Mouse (Mus musculus) embryo, embryonic 10.5 days (tissue): ENCODE measurements around the gene Gm10837.

Experiments
- DNase-seq: peaks from one replicate; pipeline ENCODE4 v3.0.0-alpha.2; 2015; ENCODE audit warnings: low spot score

Gene Gm10837

DNA sequence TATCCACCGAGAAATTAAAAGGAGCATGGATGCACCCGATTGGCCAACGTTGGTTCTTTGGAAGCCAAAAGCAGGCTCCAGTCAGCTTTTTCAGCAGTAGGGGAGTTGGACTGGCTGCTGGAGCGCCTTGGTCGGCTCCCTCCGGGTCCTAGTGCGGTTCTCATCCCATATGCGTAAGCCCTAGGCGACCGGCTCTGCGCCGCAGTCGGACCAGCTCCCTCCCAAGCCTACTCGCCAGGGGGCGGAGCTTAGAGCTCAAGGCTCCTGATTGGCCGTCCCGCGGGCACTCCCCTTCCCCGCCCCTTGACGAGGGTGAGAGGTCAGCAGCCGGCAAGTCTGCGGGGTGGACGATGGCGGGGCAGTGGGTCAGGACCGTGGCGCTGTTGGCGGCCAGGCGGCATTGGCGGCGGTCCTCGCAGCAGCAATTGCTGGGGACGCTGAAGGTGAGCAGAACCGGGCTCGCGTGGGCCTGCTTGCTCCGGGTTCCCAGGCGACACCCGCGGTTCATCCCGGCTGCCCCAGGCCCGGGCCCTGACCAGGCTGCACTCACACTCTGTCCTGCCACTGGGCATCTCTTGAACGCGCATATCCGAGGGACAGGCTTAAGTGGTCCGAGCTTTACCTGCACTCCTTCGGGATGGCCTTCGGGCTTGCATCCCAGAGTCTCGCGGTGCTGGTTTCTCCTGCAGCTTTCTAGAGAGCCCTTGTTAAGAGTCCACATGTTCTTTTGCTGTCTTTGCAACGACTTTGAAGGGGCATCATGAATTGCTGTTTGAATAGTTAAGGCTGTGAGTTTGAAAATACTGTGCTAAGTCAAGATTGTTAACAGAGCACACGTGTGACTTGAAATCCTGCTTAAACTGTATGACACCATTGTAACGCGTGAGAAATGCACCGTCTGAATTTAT is 43.9 kb downstream of the Gm10837 start, which contains the start of gene Pcca:
Pcca (plus strand) TSS at position 308 of the 908 bp plus-strand sequence.
- peak; percentile 99 for DNase-seq

DNA sequence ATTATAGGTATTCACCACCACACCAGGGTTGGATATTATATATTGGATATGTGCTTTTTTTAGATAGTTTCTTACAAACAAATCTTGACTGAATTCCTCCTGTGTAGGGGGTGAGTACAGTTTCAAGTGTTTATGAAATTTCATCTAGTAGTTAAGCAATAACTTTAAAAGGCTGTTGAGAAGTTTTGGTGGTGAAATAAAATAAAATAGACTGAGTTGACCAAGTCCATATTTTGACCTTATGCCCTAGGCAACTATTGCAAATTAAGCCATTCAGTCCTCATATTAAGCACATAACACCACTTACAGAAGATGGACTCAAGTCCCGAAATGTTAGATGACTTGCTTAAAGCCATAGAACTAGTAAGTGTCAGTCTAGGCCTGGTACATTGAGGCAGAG is 45.6 kb downstream of the Gm10837 start:
- no peak for DNase-seq
